Mouse (Mus musculus) ES-E14 (cell line): ENCODE measurements around the gene Ank3. TPM values are rescaled to one million over a fixed set of nuclear protein-coding genes. Genes with fewer than 3 reads are reported as not detected.

Experiments
- DNase-seq: peaks from one replicate; pipeline ENCODE4 v3.0.0-alpha.2; 2013; ENCODE audit warnings: low read depth, low spot score
- H3K27ac ChIP-seq: 2 replicates; pipeline ENCODE4 v1.5.1; 2012; ENCODE audit warnings: low read depth, mild to moderate bottlenecking, low read length, moderate library complexity, mixed read lengths; ENCODE audit not compliant: poor library complexity, insufficient read depth, severe bottlenecking
- H3K36me3 ChIP-seq: 2 replicates; pipeline ENCODE4 v1.6.1; 2012; ENCODE audit warnings: mild to moderate bottlenecking, low read length, moderate library complexity, mixed read lengths; ENCODE audit not compliant: control insufficient read depth, poor library complexity, insufficient read depth, severe bottlenecking
- H3K4me1 ChIP-seq, 2 experiments: fragments of 150-350 bp in 1 of 2; sonication (generic) in 1 of 2; 2 replicates each; pipeline ENCODE4 v1.6.1; 2012; ENCODE audit warnings: low read length in 2 of 2, mild to moderate bottlenecking in 1 of 2, mixed read lengths in 1 of 2; ENCODE audit not compliant: control insufficient read depth in 2 of 2, insufficient read depth in 2 of 2, poor library complexity in 1 of 2
- H3K4me3 ChIP-seq, 2 experiments: fragments of 150-350 bp in 1 of 2; sonication (generic) in 1 of 2; 2 replicates each; pipeline ENCODE4 v1.5.1; 2012; ENCODE audit warnings: low read length in 2 of 2, low read depth in 1 of 2, mild to moderate bottlenecking in 1 of 2, mixed read lengths in 1 of 2; ENCODE audit not compliant: insufficient read depth in 1 of 2, poor library complexity in 1 of 2, severe bottlenecking in 1 of 2
- H3K9ac ChIP-seq: 2 replicates; pipeline ENCODE4 v1.6.1; 2012; ENCODE audit warnings: low read depth, mild to moderate bottlenecking, low read length, mixed read lengths; ENCODE audit not compliant: poor library complexity, insufficient read depth, severe bottlenecking
- H3K9me3 ChIP-seq: fragments of 150-350 bp; sonication (generic); 2 replicates; pipeline ENCODE4 v1.6.1; 2012; ENCODE audit warnings: low read depth, mild to moderate bottlenecking, low read length; ENCODE audit not compliant: control insufficient read depth, insufficient read depth
- CHD2 ChIP-seq: IDR thresholded peaks from 2 replicates; pipeline ENCODE4 v1.6.1; 2014; ENCODE audit warnings: mild to moderate bottlenecking, low read depth, low read length, inconsistent platforms
- HCFC1 ChIP-seq: IDR thresholded peaks from 2 replicates; pipeline ENCODE4 v1.6.1; 2012; ENCODE audit warnings: low read length, inconsistent platforms, borderline replicate concordance; ENCODE audit not compliant: insufficient read depth
- MAFK ChIP-seq: IDR thresholded peaks from 2 replicates; pipeline ENCODE4 v1.6.1; 2014; ENCODE audit warnings: mild to moderate bottlenecking, low read depth, low read length, inconsistent platforms; ENCODE audit not compliant: insufficient read depth
- ZC3H11A ChIP-seq: IDR thresholded peaks from 2 replicates; pipeline ENCODE4 v1.6.1; 2012; ENCODE audit warnings: low read depth, mild to moderate bottlenecking, inconsistent platforms, low read length, borderline replicate concordance
- ZNF384 ChIP-seq: IDR thresholded peaks from 2 replicates; pipeline ENCODE4 v1.6.1; 2012; ENCODE audit warnings: low read depth, low read length, inconsistent platforms
- in situ Hi-C, 2 experiments: fragments of 600-800 bp; cut with MboI; formaldehyde crosslinking; loops; one replicate each; pipeline ENCODE4 v1.15.1; 2025; ENCODE audit warnings: low sequenced_read_pairs in 2 of 2, inconsistent platforms in 1 of 2; ENCODE audit not compliant: unreplicated experiment in 2 of 2
- total RNA-seq: library from RNA; depleted of rRNA; stranded (reverse); fragments of 300-350 nt; gene quantifications from 2 replicates; pipeline ENCODE4 v1.2.3, GENCODE M21; 2012; rRNA removed

Ank3 gene
- total RNA-seq, 1 experiment, result 6.5 TPM

- no peaks in the 10 kb centered on the region for H3K9me3 ChIP-seq
- H3K4me1 ChIP-seq, result peaks cover 0 to 5% of the 10 kb centered on the region in 2 experiments; a peak in 1 of 4 replicates
- no peaks in the 10 kb centered on the region for H3K36me3 ChIP-seq
- no peak overlapping the region for H3K27ac ChIP-seq
- in situ Hi-C loops, result no loop called here
- H3K4me3 ChIP-seq, result 0 out of 4 replicates have a peak overlapping the region, but pooled peaks of 1 of the 2 experiments have one; percentile 50
- no peak overlapping the region for H3K9ac ChIP-seq
- DNase-seq, result no peak
- TF ChIP-seq HCFC1 (no peak), CHD2 (no peak), ZC3H11A (no peak), ZNF384 (no peak), MAFK (no peak)
Observed at GRCm38 (mm10) chr10:70069321-70069720, 670.7 kb downstream of the Ank3 start.

- no peak for TF ChIP-seq ZC3H11A
- TF ChIP-seq CHD2, result no peak
- no peak for TF ChIP-seq HCFC1
- no peak for TF ChIP-seq MAFK
- no peak for TF ChIP-seq ZNF384
Observed at GRCm38 (mm10) chr10:70071334-70071733, 672.8 kb downstream of the Ank3 start.

More at GRCm38 (mm10) chr10:70071334-70071733, 672.8 kb downstream of the Ank3 start:
- Histone ChIP-seq H3K4me1 (peaks cover 0 to 5% of the 10 kb centered on the region in 2 experiments; a peak in 1 of 4 replicates), H3K9ac (no peak overlapping the region), H3K36me3 (no peaks in the 10 kb centered on the region), H3K4me3 (no peak overlapping the region), H3K27ac (no peak overlapping the region), H3K9me3 (no peaks in the 10 kb centered on the region)
- no peak for DNase-seq
- in situ Hi-C loops, result no loop called here

Other genes starting within 250 kb of the Ank3 start
- 0.95 and 2.7 TPM in 2 replicates for gene Rhobtb1, start 247.3 kb upstream of the Ank3 start, total RNA-seq
- 0.45 TPM in 1 of 2 replicates, not detected in the other for gene A930033H14Rik, start 185.7 kb upstream of the Ank3 start, total RNA-seq
- gene Cdk1, start 45.8 kb upstream of the Ank3 start, total RNA-seq, result 191 and 351 TPM in 2 replicates